7 mouse cellular contexts compared by ENCODE assay signal in the genomic region with DNA sequence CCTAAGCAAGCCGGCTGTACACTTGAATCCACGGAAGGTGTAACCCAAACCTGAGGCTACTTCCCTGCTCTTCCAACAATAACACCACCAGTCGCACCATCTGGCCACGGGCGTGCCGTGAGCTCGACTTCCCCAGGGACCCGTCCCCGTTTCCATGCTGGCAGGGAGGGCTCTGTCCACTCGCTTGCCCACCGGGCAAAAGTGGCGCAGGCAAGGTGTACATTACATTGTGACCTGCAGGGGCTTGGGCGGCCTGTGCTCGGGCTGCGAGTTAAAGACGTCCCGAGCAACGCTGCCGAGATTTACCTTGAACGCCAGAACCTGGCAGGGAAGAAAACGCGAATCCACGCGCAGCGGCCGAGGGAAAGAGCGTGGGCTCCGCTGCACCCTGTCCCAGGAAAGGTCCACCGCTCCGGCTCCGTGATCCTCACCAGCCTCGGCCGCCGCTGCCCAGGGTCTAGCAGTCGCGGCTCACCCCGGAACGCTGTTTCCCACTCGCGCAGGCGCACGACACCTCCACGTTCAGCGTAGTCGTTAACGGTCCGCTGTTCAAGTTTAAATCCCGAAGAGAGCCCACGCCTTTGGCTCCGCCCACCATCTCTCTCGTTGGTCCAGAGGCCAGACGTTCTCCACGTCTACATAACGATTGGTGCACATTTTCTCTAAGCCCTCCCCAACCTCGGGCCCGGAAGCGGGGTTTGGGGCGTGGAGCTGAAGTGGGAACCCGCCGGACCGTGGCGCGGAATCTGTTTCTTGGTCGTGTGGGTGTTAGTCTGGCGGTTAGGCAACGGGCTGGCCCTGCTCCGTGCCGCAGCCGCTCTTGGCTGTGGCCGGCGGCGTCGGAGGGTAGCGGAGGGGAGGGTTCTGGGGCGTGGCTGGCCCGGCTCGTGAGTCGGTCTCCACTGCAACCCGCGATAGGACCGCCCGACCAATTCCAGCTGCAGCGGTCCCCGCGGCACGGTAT. TPM values are rescaled to one million over a fixed set of nuclear protein-coding genes. Genes with fewer than 3 reads are reported as not detected.
DNase-seq lines count a peak whose midpoint lies in the region; ATAC-seq and TF ChIP-seq lines count a peak whose summit lies in the region.

A gene (plus strand): TSS at position 714 of the 964 bp plus-strand sequence.
A gene (minus strand): TSS at position 828 of the 964 bp plus-strand sequence.

- H3K36me3 ChIP-seq in embryonic facial prominence, embryonic 10.5 days (replicated peaks) = peaks cover 37% of the 10 kb centered on the region
- peaks cover 11% of the 10 kb centered on the region; the same call in 1 of the 2 replicates for H3K36me3 ChIP-seq in intestine, postnatal 0 days (ENCODE audit: control insufficient read depth, insufficient read depth)
- peaks cover 28% of the 10 kb centered on the region for H3K36me3 ChIP-seq in midbrain, embryonic 12.5 days
- peaks cover 21% of the 10 kb centered on the region for H3K36me3 ChIP-seq in small intestine, adult 2 months (ENCODE audit: control insufficient read depth, insufficient read depth, low read length)

- peak; percentile 93 for DNase-seq in adrenal gland, postnatal 10 days
- DNase-seq in embryonic facial prominence, embryonic 10.5 days (ENCODE audit: low spot score) = peak; percentile 93
- peak; percentile 76 for DNase-seq in gonadal fat pad, adult 2 months (ENCODE audit: low read depth)
- peak; percentile 94 for DNase-seq in left cerebral cortex, postnatal 4 days

- peaks cover 14% of the 10 kb centered on the region for H3K27me3 ChIP-seq in embryonic facial prominence, embryonic 10.5 days (replicated peaks; ENCODE audit: low read depth, poor library complexity, severe bottlenecking)
- H3K27me3 ChIP-seq in intestine, postnatal 0 days (replicated peaks; ENCODE audit: control insufficient read depth, insufficient read depth, low read length) = peaks cover 10% of the 10 kb centered on the region; the same call in 1 of the 2 replicates
- H3K27me3 ChIP-seq in midbrain, embryonic 12.5 days = peaks cover 12% of the 10 kb centered on the region
- peaks cover 4% of the 10 kb centered on the region for H3K27me3 ChIP-seq in small intestine, adult 2 months (ENCODE audit: control insufficient read depth, insufficient read depth, low read length)

- no peaks in the 10 kb centered on the region for H3K9me3 ChIP-seq in embryonic facial prominence, embryonic 10.5 days
- H3K9me3 ChIP-seq in intestine, postnatal 0 days (ENCODE audit: control insufficient read depth) = no peaks in the 10 kb centered on the region
- H3K9me3 ChIP-seq in midbrain, embryonic 12.5 days = no peaks in the 10 kb centered on the region

- H3K9ac ChIP-seq in intestine, postnatal 0 days (ENCODE audit: low read depth, low read length) = peak within 1 kb of the TSS; percentile 52
- H3K9ac ChIP-seq in midbrain, embryonic 12.5 days (replicated peaks) = peak within 1 kb of the TSS; percentile 80

- TF ChIP-seq POLR2A in small intestine, adult 2 months (IDR thresholded peaks at IDR 0.05; ENCODE audit: low read depth, low read length) = peak; percentile 43; the same call in 1 of the 2 replicates

- peak within 1 kb of the TSS; percentile 94 for H3K27ac ChIP-seq in embryonic facial prominence, embryonic 10.5 days (replicated peaks)
- H3K27ac ChIP-seq in intestine, postnatal 0 days (ENCODE audit: low read depth, low read length) = peak within 1 kb of the TSS; percentile 41; the same call in 1 of the 2 replicates
- H3K27ac ChIP-seq in midbrain, embryonic 12.5 days (replicated peaks) = peak within 1 kb of the TSS; percentile 90
- peak within 1 kb of the TSS; percentile 77 for H3K27ac ChIP-seq in small intestine, adult 2 months (ENCODE audit: insufficient read depth, low read depth, low read length)

- peak within 1 kb of the TSS; percentile 70 for H3K4me2 ChIP-seq in intestine, postnatal 0 days (replicated peaks; ENCODE audit: low read depth)
- H3K4me2 ChIP-seq in midbrain, embryonic 12.5 days (replicated peaks) = peak within 1 kb of the TSS; percentile 60

- ATAC-seq in intestine, postnatal 0 days = peak; percentile 99
- ATAC-seq in midbrain, embryonic 12.5 days (ENCODE audit: low FRiP score, low read depth) = peak; percentile 97

- H3K4me3 ChIP-seq in embryonic facial prominence, embryonic 10.5 days = peak within 1 kb of the TSS; percentile 71
- H3K4me3 ChIP-seq in intestine, postnatal 0 days (ENCODE audit: low read depth, low read length) = peak within 1 kb of the TSS; percentile 75
- H3K4me3 ChIP-seq in midbrain, embryonic 12.5 days = peak within 1 kb of the TSS; percentile 75
- peak within 1 kb of the TSS; percentile 95 for H3K4me3 ChIP-seq in small intestine, adult 2 months (ENCODE audit: low read depth, low read length)

- intact Hi-C loops in left cerebral cortex, postnatal 4 days (cut with DNase I) = no loop called here

- TF ChIP-seq CTCF in intestine, postnatal 0 days (IDR thresholded peaks at IDR 0.05; ENCODE audit: low read depth) = peak; percentile 59
- TF ChIP-seq CTCF in small intestine, adult 2 months (IDR thresholded peaks at IDR 0.05; ENCODE audit: extremely low read depth, insufficient read length, insufficient replicate concordance, low read depth, low read length) = no peak

- H3K4me1 ChIP-seq in embryonic facial prominence, embryonic 10.5 days = peaks cover 24% of the 10 kb centered on the region
- H3K4me1 ChIP-seq in intestine, postnatal 0 days (replicated peaks; ENCODE audit: control insufficient read depth, insufficient read depth, low read length) = 0 out of 2 replicates have a peak, but pooled peaks cover 3% of the 10 kb centered on the region
- peaks cover 17% of the 10 kb centered on the region for H3K4me1 ChIP-seq in midbrain, embryonic 12.5 days
- H3K4me1 ChIP-seq in small intestine, adult 2 months (ENCODE audit: control insufficient read depth, insufficient read depth, insufficient read length, low read length) = no peaks in the 10 kb centered on the region

- under 1% methylated on average over 86 of the region's 86 CpGs for WGBS in embryonic facial prominence, embryonic 10.5 days
- under 1% methylated on average over 86 of the region's 86 CpGs for WGBS in intestine, postnatal 0 days
- WGBS in midbrain, embryonic 12.5 days = under 1% methylated on average over 85 of the region's 86 CpGs
- WGBS in small intestine, adult 2 months = under 1% methylated on average over 86 of the region's 86 CpGs

RNA-seq across cellular contexts. Expression of the first gene that starts in this region (rescaled TPM):
- total RNA-seq in adrenal gland, postnatal 10 days (2021) = under 1 TPM in 1 of 2 experiments, not detected in 1; 0.79 TPM
- 1.5 and 1.6 TPM in 2 replicates for polyA plus RNA-seq in embryonic facial prominence, embryonic 10.5 days (2016; fragmentation: Nextera tagmentation; extraction: Ambion mirVana)
- 40.8 and 43.4 TPM in 2 replicates for polyA plus RNA-seq in gonadal fat pad, adult 2 months (2012; rRNA removed)
- 0.27 and 0.31 TPM in 2 replicates for polyA plus RNA-seq in intestine, postnatal 0 days (2015; fragmentation: Nextera tagmentation; extraction: Ambion mirVana)
- 1 to 10 TPM; 1.4 to 2.3 TPM for total RNA-seq in left cerebral cortex, postnatal 4 days (2021)
- 1.7 and 2.4 TPM in 2 replicates for polyA plus RNA-seq in midbrain, embryonic 12.5 days (2016; fragmentation: Nextera tagmentation; extraction: Ambion mirVana)
- polyA plus RNA-seq in small intestine, adult 2 months (2012; rRNA removed) = 0.13 TPM in 1 of 2 replicates, not detected in the other

RNA-seq across cellular contexts. Expression of the second gene that starts in this region (rescaled TPM):
- 1 to 10 TPM; 3.3 to 5.0 TPM for total RNA-seq in adrenal gland, postnatal 10 days (2021)
- polyA plus RNA-seq in embryonic facial prominence, embryonic 10.5 days (2016; fragmentation: Nextera tagmentation; extraction: Ambion mirVana) = 24.9 and 26.5 TPM in 2 replicates
- polyA plus RNA-seq in gonadal fat pad, adult 2 months (2012; rRNA removed) = 5.1 and 6.3 TPM in 2 replicates
- 4.2 and 4.9 TPM in 2 replicates for polyA plus RNA-seq in intestine, postnatal 0 days (2015; fragmentation: Nextera tagmentation; extraction: Ambion mirVana)
- total RNA-seq in left cerebral cortex, postnatal 4 days (2021) = 10 to 100 TPM; 11.6 to 11.9 TPM
- 26.8 and 27.7 TPM in 2 replicates for polyA plus RNA-seq in midbrain, embryonic 12.5 days (2016; fragmentation: Nextera tagmentation; extraction: Ambion mirVana)
- polyA plus RNA-seq in small intestine, adult 2 months (2012; rRNA removed) = 0.13 and 0.34 TPM in 2 replicates

Comparison
In these comparisons a context has a peak if more than half of its experiments do, and no peak if none do; other contexts are left out.
1. Peak in every context shown above with its lines: DNase-seq, ATAC-seq, H3K4me3 ChIP-seq and H3K27ac ChIP-seq.
2. RNA of the first gene that starts in this region (polyA plus RNA-seq): 40.8 to 43.4 TPM in gonadal fat pad, adult 2 months; 1.7 to 2.4 TPM in midbrain, embryonic 12.5 days, 1.5 to 1.6 TPM in embryonic facial prominence, embryonic 10.5 days, 0.27 to 0.31 TPM in intestine, postnatal 0 days and 0.13 TPM in small intestine, adult 2 months; every median in the first group is over 10 times any median in the second.
3. H3K27ac ChIP-seq: peak in every context shown above with its lines; median percentile 94 in embryonic facial prominence, embryonic 10.5 days; 90 in midbrain, embryonic 12.5 days; 77 in small intestine, adult 2 months; 41 in intestine, postnatal 0 days.